Mouse (Mus musculus) midbrain, embryonic 11.5 days (tissue): Measurements from ENCODE around the gene Cobl. TPM values are rescaled to one million over a fixed set of nuclear protein-coding genes. Genes with fewer than 3 reads are reported as not detected.

Source experiments
- ATAC-seq: fragments of 200-750 bp; cut with Nextera tagmentation; 2 replicates; pipeline ENCODE4 v1.8.0; 2017; ENCODE audit warnings: moderate TSS enrichment, moderate library complexity; ENCODE audit not compliant: low FRiP score
- DNase-seq: peaks from one replicate; pipeline ENCODE4 v3.0.0; 2015; ENCODE audit warnings: low spot score; ENCODE audit errors: missing footprints
- H3K27ac ChIP-seq: fragments of 300-500 bp; sonication (generic); 2 replicates; pipeline ENCODE4 v1.5.1; 2014; ENCODE audit warnings: low read depth, low read length
- H3K27me3 ChIP-seq: fragments of 300-500 bp; sonication (generic); 2 replicates; pipeline ENCODE4 v1.6.1; 2014; ENCODE audit warnings: mild to moderate bottlenecking, low read length, moderate library complexity, mixed read lengths; ENCODE audit not compliant: control insufficient read depth, insufficient read depth
- H3K36me3 ChIP-seq: fragments of 300-500 bp; sonication (generic); 2 replicates; pipeline ENCODE4 v1.6.1; 2014; ENCODE audit warnings: mild to moderate bottlenecking, low read length, moderate library complexity, mixed read lengths; ENCODE audit not compliant: control insufficient read depth, insufficient read depth
- H3K4me1 ChIP-seq: fragments of 300-500 bp; sonication (generic); 2 replicates; pipeline ENCODE4 v1.6.1; 2014; ENCODE audit warnings: low read length; ENCODE audit not compliant: control insufficient read depth, insufficient read depth
- H3K4me2 ChIP-seq: fragments of 300-500 bp; sonication (generic); 2 replicates; pipeline ENCODE4 v1.6.1; 2014; ENCODE audit warnings: mild to moderate bottlenecking, moderate library complexity
- H3K4me3 ChIP-seq: fragments of 300-500 bp; sonication (generic); 2 replicates; pipeline ENCODE4 v1.5.1; 2014; ENCODE audit warnings: low read depth, low read length
- H3K9ac ChIP-seq: fragments of 300-500 bp; sonication (generic); 2 replicates; pipeline ENCODE4 v1.6.1; 2014; ENCODE audit warnings: low read length
- H3K9me3 ChIP-seq: fragments of 300-500 bp; sonication (generic); 2 replicates; pipeline ENCODE4 v1.6.1; 2016; ENCODE audit warnings: low read length; ENCODE audit not compliant: control insufficient read depth
- WGBS: fragments of 180-500 bp; shearing (Covaris S2); extraction: QIAGEN DNeasy Blood & Tissue Kit; methylation state at CpG from one replicate; pipeline ENCODE4 v1.1.7; 2014; 5-methylcytosine and 5-hydroxymethylcytosine counted together
- polyA plus RNA-seq: library from polyadenylated mRNA; unstranded; fragments of >200 nt; fragmentation: Nextera tagmentation; extraction: Ambion mirVana; gene quantifications from 2 replicates; pipeline ENCODE4 v1.2.1, GENCODE M21; 2014

The Cobl gene
- polyA plus RNA-seq, 1 experiment from 2014 or later: 3.4 TPM

GRCm38 (mm10) chr11:12290911-12291653 lies 173.7 kb downstream of the Cobl start:
- peaks cover 4% of the 10 kb centered on the region; the same call in 1 of the 2 replicates for H3K27me3 ChIP-seq
- no peaks in the 10 kb centered on the region for H3K36me3 ChIP-seq
- H3K9me3 ChIP-seq: no peaks in the 10 kb centered on the region
- 40% methylated on average over 7 of the region's 7 CpGs for WGBS
- no peak overlapping the region for H3K4me2 ChIP-seq
- no peaks in the 10 kb centered on the region for H3K4me1 ChIP-seq
- DNase-seq: peak; percentile 98
- H3K9ac ChIP-seq: 0 out of 2 replicates have a peak overlapping the region, but pooled peaks have one; percentile 7
- ATAC-seq: peak; percentile 90
- H3K27ac ChIP-seq: no peak overlapping the region
- no peak overlapping the region for H3K4me3 ChIP-seq

- Histone ChIP-seq H3K4me2 (no peak overlapping the region), H3K4me3 (no peak overlapping the region), H3K4me1 (no peaks in the 10 kb centered on the region), H3K9ac (no peak overlapping the region), H3K36me3 (no peaks in the 10 kb centered on the region), H3K27me3 (no peaks in the 10 kb centered on the region; the same call in 1 of the 2 replicates), H3K9me3 (no peaks in the 10 kb centered on the region), H3K27ac (no peak overlapping the region)
- WGBS: 82% methylated on average over 4 of the region's 4 CpGs
- ATAC-seq: no peak
- DNase-seq: no peak
Measured at GRCm38 (mm10) chr11:12285319-12286021, 179.3 kb downstream of the Cobl start.

- Histone ChIP-seq H3K4me2 (no peak overlapping the region), H3K4me1 (no peaks in the 10 kb centered on the region), H3K9me3 (no peaks in the 10 kb centered on the region), H3K36me3 (no peaks in the 10 kb centered on the region), H3K9ac (no peak overlapping the region), H3K27ac (no peak overlapping the region), H3K27me3 (no peaks in the 10 kb centered on the region), H3K4me3 (no peak overlapping the region)
- 77% methylated on average over 7 of the region's 7 CpGs for WGBS
- ATAC-seq (no peak), DNase-seq (no peak)
Measured at GRCm38 (mm10) chr11:12280711-12281110, 184.0 kb downstream of the Cobl start.

- Histone ChIP-seq H3K36me3 (no peaks in the 10 kb centered on the region), H3K27me3 (no peaks in the 10 kb centered on the region), H3K9me3 (no peaks in the 10 kb centered on the region), H3K4me1 (no peaks in the 10 kb centered on the region), H3K27ac (no peak overlapping the region), H3K9ac (no peak overlapping the region), H3K4me2 (no peak overlapping the region), H3K4me3 (no peak overlapping the region)
- ATAC-seq (no peak), DNase-seq (no peak)
- 83% methylated on average over 2 of the region's 2 CpGs for WGBS
Measured at GRCm38 (mm10) chr11:12274276-12274675, 190.5 kb downstream of the Cobl start.

GRCm38 (mm10) chr11:12273726-12274125 lies 191.0 kb downstream of the Cobl start:
- Histone ChIP-seq H3K4me1 (no peaks in the 10 kb centered on the region), H3K9ac (no peak overlapping the region), H3K27ac (no peak overlapping the region), H3K27me3 (no peaks in the 10 kb centered on the region), H3K4me2 (no peak overlapping the region), H3K36me3 (no peaks in the 10 kb centered on the region), H3K4me3 (no peak overlapping the region), H3K9me3 (no peaks in the 10 kb centered on the region)
- 89% methylated on average over 6 of the region's 6 CpGs for WGBS
- DNase-seq (no peak), ATAC-seq (no peak)

- DNase-seq (no peak), ATAC-seq (no peak)
- H3K9me3 ChIP-seq: no peaks in the 10 kb centered on the region
- no peak overlapping the region for H3K27ac ChIP-seq
- H3K9ac ChIP-seq: no peak overlapping the region
- H3K4me1 ChIP-seq: no peaks in the 10 kb centered on the region
- H3K36me3 ChIP-seq: no peaks in the 10 kb centered on the region
- H3K4me3 ChIP-seq: no peak overlapping the region
- 76% methylated on average over 2 of the region's 2 CpGs for WGBS
- no peak overlapping the region for H3K4me2 ChIP-seq
- no peaks in the 10 kb centered on the region for H3K27me3 ChIP-seq
Measured at GRCm38 (mm10) chr11:12258411-12258810, 206.3 kb downstream of the Cobl start.

- no peaks in the 10 kb centered on the region for H3K4me1 ChIP-seq
- H3K9ac ChIP-seq: no peak overlapping the region
- ATAC-seq: no peak
- no peaks in the 10 kb centered on the region for H3K36me3 ChIP-seq
- no peaks in the 10 kb centered on the region for H3K9me3 ChIP-seq
- H3K4me2 ChIP-seq: no peak overlapping the region
- H3K27ac ChIP-seq: no peak overlapping the region
- DNase-seq: no peak
- no peak overlapping the region for H3K4me3 ChIP-seq
- 72% methylated on average over 5 of the region's 5 CpGs for WGBS
- no peaks in the 10 kb centered on the region for H3K27me3 ChIP-seq
Measured at GRCm38 (mm10) chr11:12257324-12258118, 207.2 kb downstream of the Cobl start.

GRCm38 (mm10) chr11:12245327-12245915 lies 219.3 kb downstream of the Cobl start:
- Histone ChIP-seq H3K9me3 (no peaks in the 10 kb centered on the region), H3K36me3 (no peaks in the 10 kb centered on the region), H3K4me2 (no peak overlapping the region), H3K27ac (no peak overlapping the region), H3K4me3 (no peak overlapping the region), H3K4me1 (no peaks in the 10 kb centered on the region), H3K27me3 (no peaks in the 10 kb centered on the region), H3K9ac (no peak overlapping the region)
- no peak for ATAC-seq
- no peak for DNase-seq
- 84% methylated on average over 4 of the region's 4 CpGs for WGBS
